Mouse (Mus musculus) liver, embryonic 18 days (tissue): Measurements from ENCODE around the gene Pbx3. TPM values are rescaled to one million over a fixed set of nuclear protein-coding genes. Genes with fewer than 3 reads are reported as not detected.

ENCODE experiments used
- polyA plus RNA-seq: library from polyadenylated mRNA; depleted of rRNA; stranded (reverse); fragments of >200 nt; gene quantifications from 2 replicates; pipeline ENCODE4 v1.2.3, GENCODE M21; 2012; rRNA removed

Gene Pbx3
- 4.5 and 4.7 TPM in 2 replicates for polyA plus RNA-seq

DNA sequence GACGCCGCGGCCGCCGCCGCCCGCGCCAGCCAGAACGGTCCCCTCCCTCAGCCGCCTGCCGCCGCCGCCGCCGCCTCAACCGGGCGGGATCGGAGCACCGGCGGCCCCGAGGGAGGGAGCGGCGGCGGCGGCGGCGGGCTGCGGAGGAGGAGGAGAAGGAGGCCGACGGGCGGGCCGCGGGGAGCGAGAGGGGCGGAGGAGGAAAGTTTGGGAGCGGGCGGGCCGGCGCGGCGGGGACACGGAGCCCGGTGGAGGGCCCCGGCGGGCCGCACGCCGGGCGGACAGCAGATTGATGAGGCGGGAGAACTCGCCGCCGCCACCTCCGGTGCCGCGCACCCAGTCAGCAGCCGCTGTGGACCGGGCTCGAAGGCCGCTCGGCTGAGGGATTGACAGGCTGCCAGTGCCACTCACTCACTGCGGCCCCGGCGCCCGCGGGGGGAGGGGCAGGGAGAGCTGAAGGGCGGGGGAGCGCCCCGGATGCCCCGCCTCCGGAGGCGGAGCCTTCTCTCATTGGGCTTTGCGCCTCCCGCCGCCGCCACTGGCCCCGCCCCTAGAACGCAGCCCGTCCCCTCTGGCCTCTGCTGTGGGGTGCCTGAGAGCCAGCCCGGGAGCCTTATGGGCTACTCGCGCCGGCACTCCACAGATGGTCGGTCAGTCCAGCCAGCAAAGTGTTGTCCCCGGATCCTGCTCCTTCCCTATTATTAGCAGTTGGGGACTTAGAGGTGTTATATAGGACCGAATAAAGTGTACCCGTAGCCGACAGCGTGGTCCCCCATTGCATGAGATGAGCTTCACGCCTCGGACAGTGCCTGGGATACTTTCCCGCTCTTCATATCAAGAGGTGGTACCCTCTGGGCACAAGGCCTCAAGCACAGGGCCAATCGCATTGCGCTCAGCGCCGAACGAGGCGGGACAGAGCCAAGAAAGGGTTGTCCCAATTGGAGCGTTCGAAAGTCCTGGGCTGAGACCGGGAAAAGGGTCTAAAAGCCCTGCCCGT, at the start of gene Pbx3:
Gene Pbx3 (minus strand): TSS at position 838 of the 997 bp plus-strand sequence.

GRCm38 (mm10) chr2:34406601-34407464, 33.9 kb upstream of the Pbx3 start, which contains the start of gene Mapkap1:
Gene Mapkap1 (plus strand): TSS chr2:34406771.

Other genes with a start within 250 kb of the Pbx3 start
- gene Mapkap1, start 33.6 kb upstream of the Pbx3 start, polyA plus RNA-seq: 14.6 and 15.3 TPM in 2 replicates